Mouse (Mus musculus): ENCODE data around the gene Actr1b.

GRCm38 (mm10) chr1:36743046-36743445 is 28.8 kb upstream of the Actr1b start:
- TF ChIP-seq POLR2A (IDR thresholded peaks at IDR 0.05; ENCODE audit: insufficient read depth, low read length) (no peak), EP300 (IDR thresholded peaks at IDR 0.05; ENCODE audit: insufficient read depth, low read depth, low read length) (no peak)

Measured in ES-Bruce4 (cell line).